Mouse (Mus musculus) cortical plate, adult 2 months (tissue): Measurements from ENCODE around the gene Gm10282. TPM values are rescaled to one million over a fixed set of nuclear protein-coding genes. Genes with fewer than 3 reads are reported as not detected.

Source experiments
- H3K27ac ChIP-seq: fragments of 200-500 bp; 2 replicates; pipeline ENCODE4 v1.5.1; 2012; ENCODE audit warnings: low read length, control low read depth, inconsistent platforms; ENCODE audit not compliant: insufficient read depth
- H3K4me1 ChIP-seq: fragments of 200-500 bp; 2 replicates; pipeline ENCODE4 v1.6.1; 2011; ENCODE audit warnings: low read length; ENCODE audit not compliant: control insufficient read depth, insufficient read depth
- H3K4me3 ChIP-seq: fragments of 200-500 bp; 2 replicates; pipeline ENCODE4 v1.5.1; 2011; ENCODE audit warnings: mild to moderate bottlenecking, low read length, control low read depth; ENCODE audit not compliant: insufficient read depth
- CTCF ChIP-seq: fragments of 200-500 bp; IDR thresholded peaks from 2 replicates; pipeline ENCODE4 v1.5.1; 2011; ENCODE audit warnings: mild to moderate bottlenecking, control low read depth, low read length; ENCODE audit not compliant: insufficient read depth; ENCODE audit errors: extremely low read depth
- POLR2A ChIP-seq: fragments of 200-500 bp; IDR thresholded peaks from 2 replicates; pipeline ENCODE4 v1.6.1; 2011; ENCODE audit warnings: mild to moderate bottlenecking, low read length, control low read depth; ENCODE audit not compliant: insufficient read depth; ENCODE audit errors: extremely low read depth
- polyA plus RNA-seq: library from polyadenylated mRNA; depleted of rRNA; stranded (reverse); fragments of >200 nt; gene quantifications from 2 replicates; pipeline ENCODE4 v1.2.3, GENCODE M21; 2012; rRNA removed

The Gm10282 gene
- 5.3 and 5.4 TPM in 2 replicates for polyA plus RNA-seq

GRCm38 (mm10) chr8:72305210-72305905, at the start of gene Gm10282:
Gene Gm10282 (minus strand): TSS chr8:72305260.
- Histone ChIP-seq H3K27ac (no peak within 1 kb of the TSS), H3K4me1 (no peaks in the 10 kb centered on the region), H3K4me3 (no peak within 1 kb of the TSS)
- TF ChIP-seq POLR2A (no peak), CTCF (no peak)

- Histone ChIP-seq H3K4me1 (peaks cover 10% of the 10 kb centered on the region), H3K4me3 (no peak overlapping the region), H3K27ac (no peak overlapping the region)
- no peak for TF ChIP-seq CTCF
- TF ChIP-seq POLR2A, result no peak
Measured at GRCm38 (mm10) chr8:72354272-72354671, 49.2 kb upstream of the Gm10282 start.

DNA sequence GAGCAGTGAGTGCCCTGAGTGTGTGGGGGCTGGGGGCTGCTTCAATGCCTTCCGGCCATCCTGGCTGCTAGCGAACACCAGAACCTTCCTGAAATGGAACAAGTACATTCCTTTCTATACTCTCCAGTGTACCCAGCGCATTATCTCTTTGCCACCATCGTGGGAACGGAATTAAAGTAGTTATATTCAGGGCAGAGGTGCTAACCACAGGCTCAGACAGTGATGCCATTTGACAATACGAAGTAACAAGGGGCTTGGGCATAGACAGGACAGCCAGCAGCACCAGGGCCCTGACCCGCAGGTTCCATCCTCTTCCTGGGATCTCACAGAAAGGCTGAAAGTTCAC, 48.6 kb upstream of the Gm10282 start:
- no peak overlapping the region for H3K4me3 ChIP-seq
- peaks cover 10% of the 10 kb centered on the region for H3K4me1 ChIP-seq
- H3K27ac ChIP-seq, result 0 out of 2 replicates have a peak overlapping the region, but pooled peaks have one; percentile 18
- TF ChIP-seq POLR2A (no peak), CTCF (no peak)

DNA sequence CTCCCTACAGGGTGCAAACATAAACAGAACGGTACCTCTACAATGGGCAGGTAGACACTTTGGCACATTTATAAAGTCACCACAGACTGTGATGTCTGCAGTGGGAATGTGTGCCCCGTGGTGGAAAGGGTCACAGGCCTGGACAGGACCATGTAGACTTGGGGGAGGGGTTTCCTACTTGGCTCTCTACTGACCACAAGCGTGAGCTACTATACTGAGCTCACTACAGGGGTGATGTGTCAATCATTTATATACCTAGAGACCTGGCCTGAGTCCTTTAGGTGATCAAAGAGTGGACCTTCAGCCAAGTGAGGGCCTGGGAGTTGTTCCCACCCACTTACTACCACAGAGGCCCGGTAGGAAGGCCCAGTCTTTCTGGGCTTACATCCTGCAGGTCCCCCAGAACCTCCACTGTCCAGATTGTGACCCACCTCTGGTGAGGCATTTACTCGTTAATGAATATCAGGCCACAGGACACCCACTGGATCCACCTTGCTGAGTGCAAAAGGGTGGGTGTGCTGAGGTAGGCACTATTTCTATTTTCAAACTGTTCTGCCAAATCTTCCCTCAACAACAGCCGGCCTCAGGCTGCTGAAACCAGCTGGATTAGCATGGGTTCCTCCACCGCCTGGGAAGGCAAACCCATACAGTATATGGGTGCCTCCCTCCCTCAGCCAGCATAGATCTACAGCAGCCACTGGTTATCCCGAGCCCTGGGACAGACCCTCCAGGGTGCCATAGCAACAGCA, 48.1 kb upstream of the Gm10282 start:
- Histone ChIP-seq H3K4me3 (no peak overlapping the region), H3K27ac (0 out of 2 replicates have a peak overlapping the region, but pooled peaks have one; percentile 18), H3K4me1 (peaks cover 10% of the 10 kb centered on the region)
- TF ChIP-seq POLR2A, result no peak

DNA sequence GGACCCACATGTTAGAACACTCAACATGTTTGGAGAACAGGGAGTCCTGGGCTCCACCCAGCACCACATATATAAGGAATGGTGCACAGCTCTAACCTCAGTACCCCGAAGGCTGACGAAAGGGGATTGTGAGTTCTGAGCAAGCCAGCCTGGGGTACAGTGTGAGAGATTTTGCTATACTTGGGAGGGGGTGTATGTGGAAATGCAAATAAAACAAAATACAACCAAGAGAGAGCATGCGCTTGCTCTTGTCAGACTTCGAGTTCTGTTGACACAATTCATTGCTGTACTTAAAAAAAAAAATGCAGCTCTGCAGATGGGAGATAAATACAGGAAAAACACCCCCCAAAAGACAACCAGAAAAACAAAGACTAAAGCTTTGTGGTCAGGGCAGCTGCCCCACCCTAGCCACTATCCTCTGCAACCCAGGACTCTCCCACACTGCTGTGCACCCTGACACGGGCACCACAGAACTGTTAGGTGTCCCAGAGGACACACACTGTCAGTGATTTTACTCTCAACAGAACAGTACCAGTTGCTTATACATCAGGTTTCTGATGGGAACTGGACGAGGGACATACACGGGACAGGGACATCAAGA, 46.4 kb upstream of the Gm10282 start:
- Histone ChIP-seq H3K4me1 (peaks cover 10% of the 10 kb centered on the region), H3K4me3 (no peak overlapping the region), H3K27ac (no peak overlapping the region)
- TF ChIP-seq POLR2A (no peak), CTCF (no peak)

- Histone ChIP-seq H3K4me3 (no peak overlapping the region), H3K27ac (no peak overlapping the region), H3K4me1 (peaks cover 10% of the 10 kb centered on the region)
- no peak for TF ChIP-seq POLR2A
- TF ChIP-seq CTCF, result no peak
Measured at GRCm38 (mm10) chr8:72350727-72351126, 45.7 kb upstream of the Gm10282 start.

GRCm38 (mm10) chr8:72349838-72350237, 44.8 kb upstream of the Gm10282 start:
- peaks cover 10% of the 10 kb centered on the region for H3K4me1 ChIP-seq
- H3K4me3 ChIP-seq, result no peak overlapping the region
- no peak overlapping the region for H3K27ac ChIP-seq
- TF ChIP-seq POLR2A (no peak), CTCF (no peak)

DNA sequence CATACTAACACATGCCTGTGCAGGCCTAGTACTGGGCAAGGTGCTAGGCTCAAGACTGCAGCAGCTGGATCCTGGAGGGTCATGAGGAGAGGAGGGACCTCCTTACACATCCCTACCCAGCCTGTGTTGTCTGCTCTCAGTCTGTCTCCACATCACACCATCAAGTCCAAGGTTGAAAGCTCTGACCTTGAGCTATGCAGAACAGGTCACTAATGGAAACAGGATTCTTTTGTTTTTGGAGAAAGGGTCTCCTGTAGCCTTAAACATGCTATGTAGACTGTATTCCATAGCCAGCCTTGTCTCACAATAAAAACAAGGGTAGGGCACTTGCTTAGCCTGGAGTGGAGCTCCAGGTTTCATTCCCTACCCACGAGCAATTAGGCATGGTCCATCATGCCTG, 43.9 kb upstream of the Gm10282 start:
- Histone ChIP-seq H3K4me1 (peaks cover 7% of the 10 kb centered on the region), H3K27ac (no peak overlapping the region), H3K4me3 (no peak overlapping the region)
- TF ChIP-seq CTCF, result no peak
- TF ChIP-seq POLR2A, result no peak

- Histone ChIP-seq H3K4me3 (no peak overlapping the region), H3K4me1 (peaks cover 1% of the 10 kb centered on the region; the same call in 1 of the 2 replicates), H3K27ac (no peak overlapping the region)
- TF ChIP-seq POLR2A (no peak), CTCF (no peak)
Measured at GRCm38 (mm10) chr8:72348114-72348513, 43.1 kb upstream of the Gm10282 start.
